Mouse (Mus musculus) natural killer cell, adult 2 months (primary cell): ENCODE results near the gene Dysf.

Experiments used
- DNase-seq, 2 experiments: peaks; one replicate each; pipeline ENCODE4 v3.0.0; 2022; ENCODE audit warnings: low spot score in 2 of 2

Dysf gene

GRCm38 (mm10) chr6:84111106-84111505, 102.7 kb downstream of the Dysf start:
- DNase-seq = no peak

GRCm38 (mm10) chr6:84119731-84120530, 111.5 kb downstream of the Dysf start:
- DNase-seq = no peak

- DNase-seq = no peak
Observed at GRCm38 (mm10) chr6:84124609-84125008, 116.2 kb downstream of the Dysf start.

GRCm38 (mm10) chr6:84125101-84125500, 116.7 kb downstream of the Dysf start:
- DNase-seq = no peak

- DNase-seq = no peak
Observed at GRCm38 (mm10) chr6:84128229-84128628, 119.8 kb downstream of the Dysf start.

- DNase-seq = no peak
Observed at GRCm38 (mm10) chr6:84130867-84131266, 122.5 kb downstream of the Dysf start.

GRCm38 (mm10) chr6:84131539-84131938, 123.1 kb downstream of the Dysf start:
- DNase-seq = no peak

- no peak for DNase-seq
Observed at GRCm38 (mm10) chr6:84133053-84133452, 124.7 kb downstream of the Dysf start.

GRCm38 (mm10) chr6:84133996-84134721, 125.8 kb downstream of the Dysf start:
- no peak for DNase-seq

GRCm38 (mm10) chr6:84134722-84135394, 126.5 kb downstream of the Dysf start:
- DNase-seq = no peak

GRCm38 (mm10) chr6:84135709-84136108, 127.3 kb downstream of the Dysf start:
- DNase-seq = no peak

GRCm38 (mm10) chr6:84136345-84136744, 128.0 kb downstream of the Dysf start:
- no peak for DNase-seq

GRCm38 (mm10) chr6:84139932-84140331, 131.5 kb downstream of the Dysf start:
- no peak for DNase-seq

GRCm38 (mm10) chr6:84142481-84142880, 134.1 kb downstream of the Dysf start:
- no peak for DNase-seq

GRCm38 (mm10) chr6:84143328-84143727, 134.9 kb downstream of the Dysf start:
- DNase-seq = no peak

- DNase-seq = no peak
Observed at GRCm38 (mm10) chr6:84144393-84144792, 136.0 kb downstream of the Dysf start.

GRCm38 (mm10) chr6:84147206-84148004, 139.0 kb downstream of the Dysf start:
- no peak for DNase-seq

- no peak for DNase-seq
Observed at GRCm38 (mm10) chr6:84148470-84148869, 140.1 kb downstream of the Dysf start.

GRCm38 (mm10) chr6:84154508-84154907, 146.1 kb downstream of the Dysf start:
- DNase-seq = no peak

GRCm38 (mm10) chr6:84155765-84156164, 147.4 kb downstream of the Dysf start:
- no peak for DNase-seq

- DNase-seq = no peak
Observed at GRCm38 (mm10) chr6:84156481-84157025, 148.2 kb downstream of the Dysf start.
